Mouse (Mus musculus): Measurements from ENCODE around the gene Tmem119. TPM values are rescaled to one million over a fixed set of nuclear protein-coding genes. Genes with fewer than 3 reads are reported as not detected.

Gene Tmem119
- polyA plus RNA-seq, 1 experiment from 2014 or later = 131 TPM

DNA sequence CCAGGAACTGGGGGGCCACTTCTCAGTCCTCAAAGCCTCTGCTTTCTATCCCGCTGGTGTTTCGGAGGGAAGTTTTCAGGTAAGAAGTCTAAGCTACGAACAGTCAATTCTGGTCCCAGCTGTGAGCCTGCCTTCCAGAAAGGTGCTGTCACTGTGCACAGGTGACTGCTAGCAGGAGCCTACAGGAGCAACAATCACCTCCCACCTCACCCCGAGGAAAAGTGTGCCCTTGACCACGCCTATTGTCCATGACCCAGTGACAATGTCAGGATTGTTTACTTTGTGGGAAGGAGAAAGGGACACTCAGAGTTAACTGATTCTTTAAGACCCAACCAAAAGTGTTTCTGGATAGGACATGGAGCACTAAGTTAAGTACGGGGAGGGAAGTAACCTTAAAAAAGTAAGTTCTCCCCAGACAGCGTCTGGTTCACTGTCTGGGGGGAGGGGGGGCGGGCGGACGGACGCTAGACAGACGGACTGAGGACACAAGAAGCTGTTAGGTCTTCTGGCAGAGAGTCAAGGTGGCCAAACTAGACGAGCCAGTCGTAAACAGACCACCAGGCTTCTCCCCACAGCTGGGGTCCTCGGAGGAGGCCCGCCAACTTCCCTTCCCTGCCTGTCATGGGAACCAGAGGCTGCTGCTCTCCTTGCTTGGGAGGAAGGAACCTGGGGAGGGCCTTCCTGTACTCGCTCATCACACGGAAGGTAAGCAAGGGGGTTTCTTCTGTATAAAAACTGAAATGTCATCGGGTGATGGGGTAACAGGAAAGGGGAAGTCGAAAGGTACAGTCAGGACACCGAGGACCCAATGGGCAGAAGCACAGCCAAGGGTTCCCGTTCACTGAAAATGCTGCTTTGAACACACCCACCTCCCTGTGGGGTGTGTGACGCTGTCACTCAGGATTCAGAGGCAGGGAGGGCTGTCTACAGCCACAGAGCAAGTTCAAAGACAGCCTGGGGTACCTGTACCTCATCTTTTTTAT, 41.2 kb upstream of the Tmem119 start:
- Histone ChIP-seq H3K27ac (replicated peaks; ENCODE audit: low read depth, low read length) (no peak overlapping the region), H3K27me3 (ENCODE audit: control insufficient read depth, insufficient read depth, low read length) (no peaks in the 10 kb centered on the region), H3K36me3 (ENCODE audit: control insufficient read depth, insufficient read depth, low read length) (peaks cover 12% of the 10 kb centered on the region; the same call in 1 of the 2 replicates), H3K4me1 (ENCODE audit: control insufficient read depth, insufficient read depth, low read length) (no peaks in the 10 kb centered on the region), H3K9me3 (ENCODE audit: control insufficient read depth, low read length) (no peaks in the 10 kb centered on the region), H3K9ac (ENCODE audit: low read length) (no peak overlapping the region), H3K4me3 (ENCODE audit: low read depth, low read length) (no peak overlapping the region), H3K4me2 (ENCODE audit: low read depth, severe bottlenecking) (no peak overlapping the region)
- DNase-seq (ENCODE audit: low spot score) = no peak
- WGBS = 81% methylated on average over 23 of the region's 23 CpGs
- ATAC-seq (ENCODE audit: insufficient number of reproducible peaks, low FRiP score, low TSS enrichment, low read depth) = no peak

DNA sequence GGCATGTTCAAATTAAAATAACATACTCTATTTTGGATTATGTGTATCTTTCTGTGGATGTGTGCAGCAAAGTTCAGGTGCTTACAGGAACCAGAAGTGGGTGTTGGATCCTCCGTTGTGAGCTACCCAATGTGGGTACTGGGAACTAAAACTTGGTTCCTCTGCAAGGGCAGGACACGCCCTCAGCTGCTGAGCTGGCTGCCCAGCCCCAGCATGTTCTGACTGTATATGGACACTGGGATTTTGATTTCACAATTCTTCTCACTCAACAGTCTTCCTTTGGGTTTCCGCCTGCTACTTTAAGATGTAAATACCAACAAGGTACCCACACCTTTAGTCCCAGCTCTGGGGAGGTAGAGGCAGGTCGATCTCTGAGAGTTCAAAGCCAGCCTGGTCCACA, 40.1 kb upstream of the Tmem119 start:
- Histone ChIP-seq H3K27ac (replicated peaks; ENCODE audit: low read depth, low read length) (no peak overlapping the region), H3K4me2 (ENCODE audit: low read depth, severe bottlenecking) (no peak overlapping the region), H3K27me3 (ENCODE audit: control insufficient read depth, insufficient read depth, low read length) (no peaks in the 10 kb centered on the region), H3K9me3 (ENCODE audit: control insufficient read depth, low read length) (no peaks in the 10 kb centered on the region), H3K4me1 (ENCODE audit: control insufficient read depth, insufficient read depth, low read length) (no peaks in the 10 kb centered on the region), H3K4me3 (ENCODE audit: low read depth, low read length) (no peak overlapping the region), H3K36me3 (ENCODE audit: control insufficient read depth, insufficient read depth, low read length) (peaks cover 5% of the 10 kb centered on the region; the same call in 1 of the 2 replicates), H3K9ac (ENCODE audit: low read length) (no peak overlapping the region)
- WGBS = 91% methylated on average over 4 of the region's 4 CpGs
- ATAC-seq (ENCODE audit: insufficient number of reproducible peaks, low FRiP score, low TSS enrichment, low read depth) (no peak), DNase-seq (ENCODE audit: low spot score) (no peak)

DNA sequence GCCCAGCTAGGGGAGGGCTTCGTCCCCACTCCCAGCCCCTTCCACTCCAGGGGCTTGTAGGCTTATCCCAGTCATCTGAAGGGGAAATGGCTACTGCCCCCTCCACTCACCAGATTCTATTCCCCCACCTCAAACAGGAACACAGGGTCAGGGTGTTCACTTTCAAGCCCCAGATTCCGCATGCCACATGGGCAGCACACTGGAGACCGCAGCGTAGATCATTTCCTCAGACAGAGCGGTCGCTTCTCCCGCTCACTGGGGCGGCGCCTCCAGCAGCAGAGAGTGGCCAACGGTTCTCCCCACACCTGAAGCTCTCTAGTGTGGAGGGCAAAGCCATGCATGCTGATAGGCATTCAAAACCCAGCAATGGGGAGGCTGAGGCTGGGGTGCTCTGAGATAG, 36.6 kb upstream of the Tmem119 start:
- Histone ChIP-seq H3K4me3 (ENCODE audit: low read depth, low read length) (no peak overlapping the region), H3K27me3 (ENCODE audit: control insufficient read depth, insufficient read depth, low read length) (no peaks in the 10 kb centered on the region), H3K4me1 (ENCODE audit: control insufficient read depth, insufficient read depth, low read length) (no peaks in the 10 kb centered on the region), H3K27ac (replicated peaks; ENCODE audit: low read depth, low read length) (no peak overlapping the region), H3K9me3 (ENCODE audit: control insufficient read depth, low read length) (no peaks in the 10 kb centered on the region), H3K4me2 (ENCODE audit: low read depth, severe bottlenecking) (no peak overlapping the region), H3K9ac (ENCODE audit: low read length) (no peak overlapping the region), H3K36me3 (ENCODE audit: control insufficient read depth, insufficient read depth, low read length) (no peaks in the 10 kb centered on the region)
- 88% methylated on average over 10 of the region's 10 CpGs for WGBS
- no peak for DNase-seq (ENCODE audit: low spot score)
- no peak for ATAC-seq (ENCODE audit: insufficient number of reproducible peaks, low FRiP score, low TSS enrichment, low read depth)

DNA sequence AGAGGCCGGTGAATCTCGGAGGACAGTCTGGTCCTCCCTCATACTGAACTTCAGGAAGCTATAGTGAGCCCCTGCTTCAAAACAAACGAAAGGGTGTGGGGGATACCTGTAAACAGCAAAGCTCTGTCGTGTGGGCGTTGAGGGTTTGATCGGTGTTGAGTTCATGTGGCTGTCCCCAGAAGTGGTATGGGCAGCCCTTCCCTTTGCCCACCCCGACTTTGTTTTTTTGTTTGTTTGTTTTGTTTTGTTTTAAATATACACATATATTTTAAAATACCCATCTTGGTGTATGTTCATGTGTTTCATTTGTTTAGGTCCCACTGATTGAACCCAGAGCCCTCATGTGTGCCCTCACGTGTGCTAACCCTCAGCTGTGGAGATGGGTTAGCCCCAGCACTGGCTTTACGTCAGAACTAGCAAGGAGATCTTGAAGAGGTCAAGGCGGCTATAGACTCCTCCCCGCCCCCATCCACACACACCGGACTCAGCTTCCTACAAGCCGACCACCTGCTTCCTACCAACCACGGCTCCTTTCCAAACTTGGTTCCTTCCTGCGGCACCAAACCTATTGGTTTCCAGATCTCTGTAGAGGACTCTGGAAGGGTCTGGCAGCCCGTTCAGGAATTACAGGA, 33.1 kb upstream of the Tmem119 start:
- H3K4me3 ChIP-seq (ENCODE audit: low read depth, low read length) = no peak overlapping the region
- ATAC-seq (ENCODE audit: insufficient number of reproducible peaks, low FRiP score, low TSS enrichment, low read depth) (no peak), DNase-seq (ENCODE audit: low spot score) (no peak)
- H3K27me3 ChIP-seq (ENCODE audit: control insufficient read depth, insufficient read depth, low read length) = no peaks in the 10 kb centered on the region
- H3K27ac ChIP-seq (replicated peaks; ENCODE audit: low read depth, low read length) = no peak overlapping the region
- H3K4me1 ChIP-seq (ENCODE audit: control insufficient read depth, insufficient read depth, low read length) = no peaks in the 10 kb centered on the region
- H3K9me3 ChIP-seq (ENCODE audit: control insufficient read depth, low read length) = no peaks in the 10 kb centered on the region
- WGBS = 63% methylated on average over 16 of the region's 16 CpGs
- no peak overlapping the region for H3K4me2 ChIP-seq (ENCODE audit: low read depth, severe bottlenecking)
- H3K9ac ChIP-seq (ENCODE audit: low read length) = no peak overlapping the region
- H3K36me3 ChIP-seq (ENCODE audit: control insufficient read depth, insufficient read depth, low read length) = no peaks in the 10 kb centered on the region

DNA sequence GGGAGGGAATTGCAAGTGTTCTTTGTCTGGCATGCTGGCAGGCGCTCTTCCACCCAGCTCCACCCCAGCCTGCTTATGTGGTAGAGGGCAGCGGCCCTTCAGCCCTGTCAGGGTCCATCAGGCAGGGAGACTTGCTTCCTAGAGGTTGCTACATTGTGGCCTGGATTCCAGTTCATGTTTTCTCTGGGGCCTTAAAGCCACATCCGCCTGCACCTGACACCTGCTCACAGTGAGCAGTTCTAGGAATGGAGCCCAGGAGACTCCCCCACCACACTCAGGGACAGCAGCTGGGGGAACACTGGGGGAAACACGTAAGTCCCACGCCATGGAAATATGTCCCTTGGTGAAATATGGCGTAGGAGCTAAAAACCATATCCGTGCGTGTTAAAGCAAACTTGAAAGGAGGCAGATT, 32.2 kb upstream of the Tmem119 start, which contains the start of gene Selplg:
TSS of gene Selplg (minus strand) at position 155 of the 412 bp plus-strand sequence.
- H3K36me3 ChIP-seq (ENCODE audit: control insufficient read depth, insufficient read depth, low read length) = no peaks in the 10 kb centered on the region
- H3K27ac ChIP-seq (replicated peaks; ENCODE audit: low read depth, low read length) = no peak within 1 kb of the TSS
- H3K4me2 ChIP-seq (ENCODE audit: low read depth, severe bottlenecking) = no peak within 1 kb of the TSS
- no peaks in the 10 kb centered on the region for H3K9me3 ChIP-seq (ENCODE audit: control insufficient read depth, low read length)
- DNase-seq (ENCODE audit: low spot score) = no peak
- 40% methylated on average over 8 of the region's 8 CpGs for WGBS
- ATAC-seq (ENCODE audit: insufficient number of reproducible peaks, low FRiP score, low TSS enrichment, low read depth) = no peak
- H3K27me3 ChIP-seq (ENCODE audit: control insufficient read depth, insufficient read depth, low read length) = no peaks in the 10 kb centered on the region
- no peaks in the 10 kb centered on the region for H3K4me1 ChIP-seq (ENCODE audit: control insufficient read depth, insufficient read depth, low read length)
- H3K9ac ChIP-seq (ENCODE audit: low read length) = no peak within 1 kb of the TSS
- no peak within 1 kb of the TSS for H3K4me3 ChIP-seq (ENCODE audit: low read depth, low read length)

DNA sequence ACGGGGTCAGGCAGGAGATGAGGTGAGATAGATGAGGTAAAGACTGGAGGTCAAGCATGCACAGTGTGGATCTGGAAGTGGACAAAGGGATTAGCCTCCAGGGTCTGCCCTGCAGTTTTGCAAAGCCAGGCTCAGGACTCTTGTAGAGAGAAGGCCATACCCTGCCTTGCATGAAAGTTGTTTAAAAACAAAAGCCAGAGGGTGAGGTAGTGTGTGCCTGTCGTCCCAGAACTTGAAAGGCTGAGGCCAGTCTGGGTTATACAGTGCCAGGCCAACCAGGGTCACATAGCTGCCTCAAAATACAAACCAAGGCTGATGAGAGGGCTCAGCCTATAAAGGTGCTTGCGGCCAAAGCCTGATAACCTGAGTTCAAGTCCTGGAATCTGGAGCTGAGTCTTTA, 31.4 kb upstream of the Tmem119 start:
- Histone ChIP-seq H3K36me3 (ENCODE audit: control insufficient read depth, insufficient read depth, low read length) (no peaks in the 10 kb centered on the region), H3K9ac (ENCODE audit: low read length) (no peak overlapping the region), H3K4me1 (ENCODE audit: control insufficient read depth, insufficient read depth, low read length) (no peaks in the 10 kb centered on the region), H3K4me3 (ENCODE audit: low read depth, low read length) (no peak overlapping the region), H3K27me3 (ENCODE audit: control insufficient read depth, insufficient read depth, low read length) (no peaks in the 10 kb centered on the region), H3K4me2 (ENCODE audit: low read depth, severe bottlenecking) (no peak overlapping the region), H3K9me3 (ENCODE audit: control insufficient read depth, low read length) (no peaks in the 10 kb centered on the region), H3K27ac (replicated peaks; ENCODE audit: low read depth, low read length) (no peak overlapping the region)
- ATAC-seq (ENCODE audit: insufficient number of reproducible peaks, low FRiP score, low TSS enrichment, low read depth) = no peak
- no peak for DNase-seq (ENCODE audit: low spot score)
- WGBS = 54% methylated on average over 3 of the region's 3 CpGs

DNA sequence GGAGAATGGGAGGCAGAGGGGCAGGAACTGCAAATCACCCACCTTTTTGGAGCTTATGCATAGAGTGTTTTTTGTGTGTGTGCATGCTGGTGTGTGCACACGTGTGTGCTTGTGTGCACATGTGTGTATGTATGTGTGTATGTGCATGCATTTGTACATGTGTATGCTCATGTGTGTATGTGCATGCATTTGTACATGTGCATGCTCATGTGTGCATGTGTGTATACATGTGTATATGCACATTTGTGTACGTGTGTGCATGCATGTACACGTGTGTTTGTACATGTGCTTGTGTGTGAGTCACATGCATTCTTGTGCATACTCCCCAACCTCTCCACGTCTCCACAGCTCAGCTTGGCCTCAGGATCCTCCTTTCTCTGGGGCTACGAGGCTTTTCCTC, 30.5 kb upstream of the Tmem119 start:
- DNase-seq (ENCODE audit: low spot score) (no peak), ATAC-seq (ENCODE audit: insufficient number of reproducible peaks, low FRiP score, low TSS enrichment, low read depth) (no peak)
- H3K4me2 ChIP-seq (ENCODE audit: low read depth, severe bottlenecking) = no peak overlapping the region
- H3K9ac ChIP-seq (ENCODE audit: low read length) = no peak overlapping the region
- H3K36me3 ChIP-seq (ENCODE audit: control insufficient read depth, insufficient read depth, low read length) = no peaks in the 10 kb centered on the region
- H3K27ac ChIP-seq (replicated peaks; ENCODE audit: low read depth, low read length) = no peak overlapping the region
- 87% methylated on average over 5 of the region's 5 CpGs for WGBS
- no peaks in the 10 kb centered on the region for H3K27me3 ChIP-seq (ENCODE audit: control insufficient read depth, insufficient read depth, low read length)
- H3K4me3 ChIP-seq (ENCODE audit: low read depth, low read length) = no peak overlapping the region
- H3K4me1 ChIP-seq (ENCODE audit: control insufficient read depth, insufficient read depth, low read length) = no peaks in the 10 kb centered on the region
- H3K9me3 ChIP-seq (ENCODE audit: control insufficient read depth, low read length) = no peaks in the 10 kb centered on the region

DNA sequence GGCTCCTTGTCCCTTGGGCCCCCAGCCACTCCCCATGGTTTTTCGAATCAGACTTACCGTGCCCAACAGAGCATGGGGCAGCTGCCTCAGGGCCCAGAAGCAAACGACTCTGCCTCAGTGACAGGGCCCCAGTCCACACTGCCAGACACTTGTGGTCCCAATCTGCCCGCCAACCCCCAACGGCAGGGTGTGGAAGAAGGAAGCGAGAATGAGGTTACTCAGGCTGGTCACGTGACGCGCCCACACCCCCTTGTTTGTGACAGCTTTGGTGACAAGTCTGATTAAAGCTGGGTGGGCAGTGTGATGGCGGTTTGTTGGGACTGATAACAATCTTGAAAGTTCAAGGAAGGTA, 30.0 kb upstream of the Tmem119 start:
- Histone ChIP-seq H3K4me2 (ENCODE audit: low read depth, severe bottlenecking) (no peak overlapping the region), H3K4me1 (ENCODE audit: control insufficient read depth, insufficient read depth, low read length) (no peaks in the 10 kb centered on the region), H3K27me3 (ENCODE audit: control insufficient read depth, insufficient read depth, low read length) (no peaks in the 10 kb centered on the region), H3K36me3 (ENCODE audit: control insufficient read depth, insufficient read depth, low read length) (no peaks in the 10 kb centered on the region), H3K27ac (replicated peaks; ENCODE audit: low read depth, low read length) (no peak overlapping the region), H3K9me3 (ENCODE audit: control insufficient read depth, low read length) (no peaks in the 10 kb centered on the region), H3K9ac (ENCODE audit: low read length) (no peak overlapping the region), H3K4me3 (ENCODE audit: low read depth, low read length) (no peak overlapping the region)
- DNase-seq (ENCODE audit: low spot score) = no peak
- WGBS = 59% methylated on average over 10 of the region's 10 CpGs
- no peak for ATAC-seq (ENCODE audit: insufficient number of reproducible peaks, low FRiP score, low TSS enrichment, low read depth)

Measured in limb, embryonic 11.5 days (tissue).